Mouse (Mus musculus) G1E (cell line): Measurements from ENCODE around the gene Necap2.

Source experiments
- CTCF ChIP-seq: IDR thresholded peaks from 2 replicates; pipeline ENCODE4 v1.5.1; 2012; ENCODE audit warnings: low read depth, low read length, inconsistent platforms, mixed read lengths
- GATA1 ChIP-seq: IDR thresholded peaks from 2 replicates; pipeline ENCODE4 v1.6.1; 2012; ENCODE audit warnings: borderline replicate concordance, low read length, inconsistent platforms, mixed read lengths
- GATA2 ChIP-seq: IDR thresholded peaks from 2 replicates; pipeline ENCODE4 v1.6.1; 2012; ENCODE audit warnings: low read depth, low read length, inconsistent platforms, borderline replicate concordance

GRCm38 (mm10) chr4:141115398-141115797, 37.2 kb upstream of the Necap2 start:
- TF ChIP-seq GATA2 (no peak), CTCF (no peak), GATA1 (no peak)
